Mouse (Mus musculus) neural tube, embryonic 15.5 days (tissue): ENCODE measurements at regions not wholly inside any gene's neighbourhood (a gene's known extent, or its start where the extent isn't known, plus 50 kb on each side); places are given as distances from the start of the nearest gene placed in this dataset.

ENCODE experiments used
- ATAC-seq: fragments of 200-750 bp; cut with Nextera tagmentation; 2 replicates; pipeline ENCODE4 v1.8.0; 2017; ENCODE audit warnings: mild to moderate bottlenecking, moderate TSS enrichment, moderate library complexity; ENCODE audit not compliant: low FRiP score
- H3K27ac ChIP-seq: fragments of 300-500 bp; sonication (generic); replicated peaks from 2 replicates; pipeline ENCODE4 v1.5.1; 2015; ENCODE audit warnings: mild to moderate bottlenecking, inconsistent platforms
- H3K27me3 ChIP-seq: fragments of 300-500 bp; sonication (generic); replicated peaks from 2 replicates; pipeline ENCODE4 v1.6.1; 2015; ENCODE audit warnings: inconsistent platforms
- H3K36me3 ChIP-seq: fragments of 300-500 bp; sonication (generic); 2 replicates; pipeline ENCODE4 v1.6.1; 2015; ENCODE audit warnings: inconsistent platforms
- H3K4me1 ChIP-seq: fragments of 300-500 bp; sonication (generic); 2 replicates; pipeline ENCODE4 v1.6.1; 2015; ENCODE audit warnings: inconsistent platforms
- H3K4me2 ChIP-seq: fragments of 300-500 bp; sonication (generic); 2 replicates; pipeline ENCODE4 v1.6.1; 2015; ENCODE audit warnings: inconsistent platforms, mild to moderate bottlenecking, moderate library complexity
- H3K4me3 ChIP-seq: fragments of 300-500 bp; sonication (generic); replicated peaks from 2 replicates; pipeline ENCODE4 v1.5.1; 2015; ENCODE audit warnings: mild to moderate bottlenecking, inconsistent platforms
- H3K9ac ChIP-seq: fragments of 300-500 bp; sonication (generic); replicated peaks from 2 replicates; pipeline ENCODE4 v1.6.1; 2015; ENCODE audit warnings: mild to moderate bottlenecking, inconsistent platforms
- H3K9me3 ChIP-seq: fragments of 300-500 bp; sonication (generic); replicated peaks from 2 replicates; pipeline ENCODE4 v1.6.1; 2016; ENCODE audit warnings: inconsistent platforms
- WGBS: fragments of 180-500 bp; shearing (Covaris S2); methylation state at CpG from one replicate; pipeline ENCODE4 v1.1.7; 2015; ENCODE audit warnings: mixed read lengths; 5-methylcytosine and 5-hydroxymethylcytosine counted together

DNA sequence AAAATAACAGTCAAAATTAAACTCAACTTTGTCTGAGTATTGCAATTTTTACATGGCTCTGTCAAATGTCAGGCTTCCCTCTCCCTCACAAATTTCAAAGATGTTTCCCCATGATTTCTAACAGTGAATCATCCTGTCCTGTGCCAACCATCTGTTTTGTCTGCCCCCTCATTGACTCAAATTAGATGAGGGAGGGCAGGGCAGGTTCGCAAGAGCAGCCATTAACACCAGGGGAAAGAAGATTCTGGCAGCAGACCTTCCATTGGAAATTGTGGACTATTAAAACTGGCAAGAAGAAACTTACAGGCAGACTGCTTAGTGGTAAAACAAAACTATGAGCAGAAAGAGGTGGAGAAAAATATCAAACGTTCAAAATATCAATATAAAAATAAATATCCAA, 1277.0 kb upstream of the Zeb2 start:
- Histone ChIP-seq H3K4me1 (no peaks in the 10 kb centered on the region), H3K27me3 (no peaks in the 10 kb centered on the region), H3K4me3 (no peak overlapping the region), H3K9ac (no peak overlapping the region), H3K4me2 (no peak overlapping the region), H3K9me3 (no peaks in the 10 kb centered on the region), H3K27ac (no peak overlapping the region), H3K36me3 (no peaks in the 10 kb centered on the region)
- WGBS: 75% methylated on average over 2 of the region's 2 CpGs
- no peak for ATAC-seq

DNA sequence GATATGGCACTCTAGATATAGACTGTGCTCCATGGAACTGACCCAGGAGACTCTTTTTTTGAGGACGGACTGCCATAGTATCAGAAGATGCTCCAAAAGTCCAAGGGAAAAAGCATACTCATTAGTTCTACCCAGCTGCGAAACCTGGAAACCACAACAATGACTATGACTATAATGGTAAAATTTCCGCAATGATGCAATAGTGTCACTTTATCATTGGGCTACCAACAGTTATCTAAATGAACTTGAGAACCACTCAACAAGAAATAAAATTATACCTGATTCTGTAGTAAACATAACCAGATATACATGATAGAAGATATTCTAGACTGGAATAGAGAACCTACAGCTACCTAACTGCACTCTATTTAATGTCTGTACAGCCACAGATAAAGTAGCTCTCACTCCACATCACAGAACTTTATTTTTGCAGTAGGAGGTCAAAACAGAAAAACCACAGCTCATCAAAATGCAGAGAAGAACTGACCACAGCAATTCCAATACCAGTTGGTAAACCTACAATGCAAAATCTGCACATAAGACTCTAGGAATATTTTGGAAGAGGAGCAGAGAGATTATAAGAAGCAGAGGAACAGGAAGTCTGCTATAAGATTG, 1255.8 kb upstream of the Zeb2 start:
- Histone ChIP-seq H3K4me2 (no peak overlapping the region), H3K4me1 (no peaks in the 10 kb centered on the region), H3K9me3 (no peaks in the 10 kb centered on the region), H3K27ac (no peak overlapping the region), H3K36me3 (no peaks in the 10 kb centered on the region), H3K27me3 (no peaks in the 10 kb centered on the region), H3K4me3 (no peak overlapping the region), H3K9ac (no peak overlapping the region)
- 93% methylated on average over 3 of the region's 3 CpGs for WGBS
- ATAC-seq: no peak

DNA sequence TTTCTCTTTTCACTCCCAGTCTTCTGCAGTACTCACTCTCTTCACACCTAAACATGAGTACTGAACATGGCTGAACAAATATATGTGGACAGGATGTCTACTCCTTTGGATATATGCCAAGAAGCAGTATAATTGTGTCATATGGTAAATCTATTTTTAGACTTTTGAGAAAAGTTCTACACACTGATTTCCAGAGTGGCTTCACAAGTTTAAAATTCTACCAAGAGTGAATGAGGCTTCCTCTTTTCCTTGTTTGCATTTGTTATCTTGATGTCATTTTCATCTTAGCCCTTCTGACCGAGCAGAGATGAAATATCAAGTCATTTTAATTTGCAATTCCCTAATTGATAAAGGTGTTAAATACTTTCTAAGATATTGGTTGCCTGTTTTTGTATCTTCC, 1254.6 kb upstream of the Zeb2 start:
- ATAC-seq: no peak
- Histone ChIP-seq H3K27me3 (no peaks in the 10 kb centered on the region), H3K27ac (no peak overlapping the region), H3K4me1 (no peaks in the 10 kb centered on the region), H3K9ac (no peak overlapping the region), H3K9me3 (no peaks in the 10 kb centered on the region), H3K4me2 (no peak overlapping the region), H3K4me3 (no peak overlapping the region), H3K36me3 (no peaks in the 10 kb centered on the region)
- 84% methylated on average over 1 of the region's 1 CpGs for WGBS

DNA sequence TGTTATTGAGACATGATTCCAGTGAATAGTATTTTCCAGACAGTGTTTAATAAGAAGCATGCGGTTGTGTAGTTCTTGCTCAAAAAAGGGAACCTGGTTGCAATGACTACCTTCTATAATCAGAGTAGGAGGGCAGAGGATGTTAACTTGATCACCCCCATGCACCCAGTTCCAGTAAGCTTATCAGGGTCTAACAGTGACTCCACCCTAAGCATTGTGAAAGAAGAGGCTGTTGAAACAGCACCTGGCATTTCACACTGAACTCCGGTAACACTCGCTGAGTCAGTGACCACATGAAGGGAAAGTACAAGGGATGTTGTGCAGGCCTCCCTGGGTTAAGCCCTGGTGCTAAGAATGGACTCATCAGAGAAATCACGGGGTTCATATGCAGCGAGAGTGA, 1253.8 kb upstream of the Zeb2 start:
- Histone ChIP-seq H3K4me2 (no peak overlapping the region), H3K9me3 (no peaks in the 10 kb centered on the region), H3K9ac (no peak overlapping the region), H3K4me3 (no peak overlapping the region), H3K36me3 (no peaks in the 10 kb centered on the region), H3K4me1 (no peaks in the 10 kb centered on the region), H3K27me3 (no peaks in the 10 kb centered on the region), H3K27ac (no peak overlapping the region)
- no peak for ATAC-seq
- WGBS: 91% methylated on average over 5 of the region's 5 CpGs

DNA sequence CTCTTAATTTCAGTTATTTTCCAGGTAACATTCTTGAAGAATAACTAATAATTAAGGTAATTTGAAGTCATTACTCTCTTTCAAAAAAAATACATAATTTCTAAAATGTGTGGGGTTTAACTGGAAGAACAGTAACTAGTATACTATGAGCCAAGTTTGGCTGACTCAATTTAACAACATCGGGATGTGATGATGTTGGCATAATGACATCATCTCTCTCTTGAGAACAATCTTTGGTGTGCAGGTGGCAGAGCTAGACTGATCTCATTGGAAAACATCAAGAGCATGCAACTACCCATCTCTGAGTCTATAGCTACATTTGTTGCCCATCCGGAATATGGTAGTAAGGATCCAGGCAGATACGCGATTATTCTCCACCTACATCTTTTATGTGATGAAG, 1251.7 kb upstream of the Zeb2 start:
- Histone ChIP-seq H3K27me3 (no peaks in the 10 kb centered on the region), H3K4me3 (no peak overlapping the region), H3K36me3 (no peaks in the 10 kb centered on the region), H3K4me2 (no peak overlapping the region), H3K9me3 (no peaks in the 10 kb centered on the region), H3K4me1 (no peaks in the 10 kb centered on the region), H3K27ac (no peak overlapping the region), H3K9ac (no peak overlapping the region)
- no peak for ATAC-seq
- 95% methylated on average over 4 of the region's 4 CpGs for WGBS

DNA sequence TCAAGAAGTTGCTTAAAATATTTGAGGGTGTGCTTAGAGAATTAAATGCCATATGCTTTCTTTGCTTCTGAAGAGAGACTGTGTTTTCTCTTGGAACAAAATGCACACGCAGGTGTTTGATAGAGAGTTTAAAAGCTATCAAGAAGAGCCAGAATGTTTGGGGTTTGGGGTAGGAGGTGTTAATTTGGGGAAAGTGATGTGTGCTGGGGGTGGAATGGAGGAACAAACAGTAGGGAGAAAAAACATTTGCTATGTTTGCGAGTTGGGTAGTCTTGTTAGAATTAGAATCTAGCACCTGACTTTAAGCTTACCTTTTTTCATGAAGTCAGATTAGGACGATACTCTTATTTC, 1248.9 kb upstream of the Zeb2 start:
- Histone ChIP-seq H3K4me1 (no peaks in the 10 kb centered on the region), H3K4me2 (no peak overlapping the region), H3K27ac (no peak overlapping the region), H3K27me3 (no peaks in the 10 kb centered on the region), H3K9me3 (no peaks in the 10 kb centered on the region), H3K4me3 (no peak overlapping the region), H3K36me3 (no peaks in the 10 kb centered on the region), H3K9ac (no peak overlapping the region)
- ATAC-seq: no peak
- WGBS: 91% methylated on average over 3 of the region's 3 CpGs

DNA sequence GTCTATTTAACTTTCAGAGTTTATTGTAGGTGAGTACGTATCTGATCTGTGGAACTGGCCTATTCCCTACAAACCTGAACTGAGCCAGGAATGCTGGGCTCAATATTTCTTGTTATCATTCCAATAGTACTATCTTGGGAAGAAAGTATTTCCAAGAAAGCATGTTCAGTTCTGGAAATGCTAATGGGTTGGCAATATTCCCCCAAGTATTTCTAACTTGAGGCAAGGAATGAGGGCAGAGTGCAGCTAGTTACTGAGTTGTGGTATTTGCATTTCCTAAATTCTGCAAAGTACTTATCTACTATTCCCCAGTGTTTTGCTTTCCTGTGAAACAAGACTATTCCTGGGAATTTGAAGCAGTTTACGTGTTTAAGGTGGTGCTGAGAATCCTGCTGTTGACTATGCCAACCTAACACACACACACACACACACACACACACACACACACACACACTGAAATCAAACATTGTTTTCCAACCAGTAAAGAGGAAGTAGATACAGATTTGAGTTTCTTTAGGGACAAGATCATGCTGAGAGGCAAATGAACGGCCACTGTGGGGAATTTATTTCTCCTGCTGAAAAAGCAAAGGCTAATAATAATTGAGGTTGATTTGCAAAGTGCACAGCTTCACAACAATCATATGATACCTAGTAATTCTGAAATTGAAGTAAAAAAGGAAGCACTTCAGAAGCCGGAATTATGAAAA, 1248.4 kb upstream of the Zeb2 start:
- ATAC-seq: no peak
- WGBS: 87% methylated on average over 4 of the region's 4 CpGs
- Histone ChIP-seq H3K9ac (no peak overlapping the region), H3K4me2 (no peak overlapping the region), H3K4me3 (no peak overlapping the region), H3K4me1 (no peaks in the 10 kb centered on the region), H3K27me3 (no peaks in the 10 kb centered on the region), H3K27ac (no peak overlapping the region), H3K9me3 (no peaks in the 10 kb centered on the region), H3K36me3 (no peaks in the 10 kb centered on the region)

DNA sequence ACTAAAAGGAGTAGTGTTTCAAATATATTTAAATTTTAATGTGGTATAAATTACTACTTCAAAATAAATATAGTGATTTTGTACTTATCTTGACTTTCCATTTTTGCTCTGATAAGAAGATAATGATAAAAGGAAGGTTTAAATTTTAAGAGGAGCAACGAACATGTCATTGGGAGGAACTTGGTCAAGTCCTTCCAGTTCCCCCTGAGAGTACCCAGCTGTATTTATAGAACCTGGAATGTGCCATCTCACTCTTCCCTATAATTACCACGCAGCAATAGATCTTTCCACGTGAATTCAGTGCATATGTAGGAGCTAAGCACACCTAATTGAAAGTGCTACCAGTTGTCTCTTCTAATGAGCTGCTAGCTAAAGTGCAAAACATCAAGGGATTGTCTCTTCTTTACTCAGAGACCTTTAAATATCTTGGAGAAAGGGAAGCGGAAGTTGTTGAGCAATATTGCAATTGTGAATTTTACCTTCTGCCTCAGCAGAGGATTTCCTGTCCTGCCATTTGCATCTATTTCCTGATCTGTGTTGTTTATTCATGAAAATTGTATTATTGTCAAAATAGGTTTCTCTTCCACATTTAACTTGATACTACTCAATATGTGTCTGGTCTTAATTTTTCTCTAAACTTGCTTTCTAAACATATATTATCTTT, 1243.0 kb upstream of the Zeb2 start:
- no peaks in the 10 kb centered on the region for H3K36me3 ChIP-seq
- H3K27me3 ChIP-seq: no peaks in the 10 kb centered on the region
- H3K9me3 ChIP-seq: no peaks in the 10 kb centered on the region
- ATAC-seq: no peak
- H3K9ac ChIP-seq: no peak overlapping the region
- no peaks in the 10 kb centered on the region for H3K4me1 ChIP-seq
- no peak overlapping the region for H3K4me3 ChIP-seq
- 76% methylated on average over 4 of the region's 4 CpGs for WGBS
- H3K27ac ChIP-seq: no peak overlapping the region
- no peak overlapping the region for H3K4me2 ChIP-seq

DNA sequence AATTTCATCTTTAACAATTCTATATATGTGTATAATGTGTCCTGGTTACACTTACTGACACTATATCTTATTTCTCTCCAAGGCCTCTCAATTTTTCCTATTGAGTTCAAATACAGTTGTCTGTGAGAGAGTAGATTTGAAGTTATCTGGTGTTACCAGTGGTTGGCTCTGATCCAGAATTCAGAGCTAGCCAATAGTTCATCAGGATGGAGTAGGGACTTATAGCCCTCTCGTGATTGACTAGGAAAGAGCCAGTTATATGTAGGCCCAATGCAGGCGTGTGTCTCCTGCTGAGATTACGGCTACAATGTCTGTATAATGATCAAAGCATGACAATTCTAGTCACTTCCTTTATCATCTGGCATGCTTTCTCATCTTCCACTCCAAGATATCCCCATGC, 1241.0 kb upstream of the Zeb2 start:
- Histone ChIP-seq H3K27me3 (no peaks in the 10 kb centered on the region), H3K4me3 (no peak overlapping the region), H3K36me3 (no peaks in the 10 kb centered on the region), H3K27ac (no peak overlapping the region), H3K9ac (no peak overlapping the region), H3K4me2 (no peak overlapping the region), H3K9me3 (no peaks in the 10 kb centered on the region), H3K4me1 (no peaks in the 10 kb centered on the region)
- no peak for ATAC-seq
- WGBS: 85% methylated on average over 3 of the region's 3 CpGs

DNA sequence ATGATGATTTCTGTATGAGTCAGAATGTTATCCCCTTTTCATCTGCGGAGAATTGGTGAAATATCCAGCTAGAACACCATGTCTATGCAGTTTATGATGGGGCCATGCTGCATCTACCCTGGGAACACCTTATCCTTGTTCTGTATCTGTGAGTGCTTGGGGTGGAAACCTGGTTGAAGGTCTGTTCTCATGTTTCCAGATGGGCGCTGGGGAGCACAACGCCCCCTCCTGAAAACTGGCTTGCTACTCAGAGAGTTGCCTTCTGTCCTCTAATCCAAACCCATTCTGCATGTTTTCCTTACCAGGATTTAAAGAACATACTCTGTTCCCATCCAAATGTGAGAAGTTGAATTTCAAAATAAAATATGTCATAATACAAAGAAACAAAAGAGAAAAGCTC, 1239.5 kb upstream of the Zeb2 start:
- ATAC-seq: no peak
- no peaks in the 10 kb centered on the region for H3K27me3 ChIP-seq
- no peak overlapping the region for H3K4me3 ChIP-seq
- H3K4me2 ChIP-seq: no peak overlapping the region
- no peaks in the 10 kb centered on the region for H3K4me1 ChIP-seq
- WGBS: 93% methylated on average over 3 of the region's 3 CpGs
- no peaks in the 10 kb centered on the region for H3K36me3 ChIP-seq
- H3K9ac ChIP-seq: no peak overlapping the region
- no peak overlapping the region for H3K27ac ChIP-seq
- H3K9me3 ChIP-seq: no peaks in the 10 kb centered on the region

DNA sequence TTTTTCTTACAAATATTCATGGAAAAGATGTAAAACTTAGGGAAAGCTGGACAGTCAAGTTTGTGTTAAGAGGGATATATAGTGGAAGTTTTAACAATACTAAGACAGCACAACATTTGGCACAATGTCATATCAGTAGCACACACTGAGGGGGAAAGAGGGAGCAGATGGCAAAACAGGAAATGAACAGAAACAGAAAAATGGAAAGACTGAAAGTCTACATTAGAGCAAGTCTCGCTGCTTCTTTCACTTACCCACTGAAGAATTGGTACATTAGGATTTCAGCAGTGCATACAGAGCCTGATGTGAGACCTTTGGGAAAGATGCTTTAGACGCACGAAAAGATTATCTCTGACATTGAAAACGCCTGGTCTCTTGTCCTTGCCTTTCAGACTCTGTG, 1223.5 kb upstream of the Zeb2 start:
- ATAC-seq: no peak
- Histone ChIP-seq H3K4me3 (no peak overlapping the region), H3K4me1 (no peaks in the 10 kb centered on the region), H3K9ac (no peak overlapping the region), H3K9me3 (no peaks in the 10 kb centered on the region), H3K36me3 (no peaks in the 10 kb centered on the region), H3K27me3 (no peaks in the 10 kb centered on the region), H3K4me2 (no peak overlapping the region), H3K27ac (no peak overlapping the region)
- WGBS: 80% methylated on average over 4 of the region's 4 CpGs

DNA sequence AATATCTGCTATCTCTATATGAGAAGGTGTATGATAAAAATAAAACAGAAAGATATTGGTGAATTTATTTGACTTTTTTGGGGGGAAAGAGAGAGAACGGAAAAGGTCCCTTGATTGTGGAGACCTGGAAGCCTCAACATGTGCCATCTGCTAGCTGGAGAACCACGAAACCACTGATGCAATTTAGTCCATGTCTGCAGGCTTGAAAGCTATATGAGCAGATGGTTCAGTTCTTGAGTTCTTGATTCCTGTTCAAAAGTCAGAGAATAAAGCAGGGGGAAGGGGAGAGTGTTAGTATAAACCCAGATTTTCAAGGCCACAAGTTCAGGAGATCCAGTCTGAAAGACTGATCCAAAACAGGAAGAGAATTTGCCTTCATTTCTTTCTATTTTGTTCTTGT, 1199.5 kb upstream of the Zeb2 start:
- 80% methylated on average over 2 of the region's 2 CpGs for WGBS
- no peaks in the 10 kb centered on the region for H3K9me3 ChIP-seq
- H3K27me3 ChIP-seq: no peaks in the 10 kb centered on the region
- no peaks in the 10 kb centered on the region for H3K36me3 ChIP-seq
- no peaks in the 10 kb centered on the region for H3K4me1 ChIP-seq
- no peak overlapping the region for H3K4me3 ChIP-seq
- no peak overlapping the region for H3K4me2 ChIP-seq
- ATAC-seq: no peak
- no peak overlapping the region for H3K9ac ChIP-seq
- H3K27ac ChIP-seq: no peak overlapping the region
